Mouse (Mus musculus) erythroblast, embryonic 14.5 days (primary cell): ENCODE measurements around the gene Abca13.

Experiments used
- GATA1 ChIP-seq: IDR thresholded peaks from 2 replicates; pipeline ENCODE4 v1.6.1; 2012; ENCODE audit warnings: low read length, inconsistent platforms, mixed read lengths
- TAL1 ChIP-seq: IDR thresholded peaks from 3 replicates; pipeline ENCODE4 v1.6.1; 2012; ENCODE audit warnings: low read length, inconsistent platforms, mixed read lengths

DNA sequence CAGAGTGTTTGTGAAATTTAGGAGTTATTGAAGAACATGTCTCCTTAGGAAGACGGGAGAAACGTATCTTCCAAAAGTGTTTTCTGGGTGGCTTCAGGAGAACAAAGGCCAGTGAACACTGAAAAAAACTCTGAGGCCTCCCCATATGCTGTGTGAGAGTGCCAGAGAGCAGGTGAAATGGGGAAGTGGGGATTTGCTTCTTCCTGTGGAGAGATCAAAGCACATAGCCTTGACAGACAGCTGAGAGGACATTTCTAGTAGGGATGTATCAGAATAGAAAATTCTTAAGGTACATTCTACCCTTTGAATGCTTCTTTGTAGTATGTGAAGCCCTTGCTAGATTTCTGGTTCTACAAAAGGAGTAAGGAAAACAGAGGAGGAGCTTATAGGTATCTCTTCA lies 424.4 kb downstream of the Abca13 start:
- no peak for TF ChIP-seq GATA1
- no peak for TF ChIP-seq TAL1
